Mouse (Mus musculus) liver, embryonic 12.5 days (tissue): ENCODE data around the gene Mfap1b. TPM values are rescaled to one million over a fixed set of nuclear protein-coding genes. Genes with fewer than 3 reads are reported as not detected.
A peak's percentile ranks its signal among the peaks of the same experiment; 100 is the strongest.

ENCODE experiments used
- ATAC-seq: fragments of 200-750 bp; cut with Nextera tagmentation; 2 replicates; pipeline ENCODE4 v1.8.0; 2017; ENCODE audit warnings: moderate number of reproducible peaks, mild to moderate bottlenecking, moderate library complexity
- H3K27ac ChIP-seq: fragments of 300-500 bp; sonication (generic); 2 replicates; pipeline ENCODE4 v1.5.1; 2016; ENCODE audit warnings: mild to moderate bottlenecking
- H3K27me3 ChIP-seq: fragments of 300-500 bp; sonication (generic); replicated peaks from 2 replicates; pipeline ENCODE4 v1.6.1; 2016; ENCODE audit warnings: mild to moderate bottlenecking, moderate library complexity
- H3K36me3 ChIP-seq: fragments of 300-500 bp; sonication (generic); 2 replicates; pipeline ENCODE4 v1.6.1; 2016; ENCODE audit warnings: mild to moderate bottlenecking, moderate library complexity
- H3K4me1 ChIP-seq: fragments of 300-500 bp; sonication (generic); 2 replicates; pipeline ENCODE4 v1.6.1; 2016
- H3K4me2 ChIP-seq: fragments of 300-500 bp; sonication (generic); 2 replicates; pipeline ENCODE4 v1.6.1; 2016; ENCODE audit warnings: mild to moderate bottlenecking, moderate library complexity
- H3K4me3 ChIP-seq: fragments of 300-500 bp; sonication (generic); 2 replicates; pipeline ENCODE4 v1.5.1; 2016; ENCODE audit warnings: mild to moderate bottlenecking, moderate library complexity
- H3K9ac ChIP-seq: fragments of 300-500 bp; sonication (generic); 2 replicates; pipeline ENCODE4 v1.6.1; 2016; ENCODE audit warnings: mild to moderate bottlenecking, moderate library complexity
- H3K9me3 ChIP-seq: fragments of 300-500 bp; sonication (generic); replicated peaks from 2 replicates; pipeline ENCODE4 v1.6.1; 2016; ENCODE audit warnings: mild to moderate bottlenecking, moderate library complexity
- WGBS: fragments of 180-500 bp; shearing (Covaris S2); methylation state at CpG from one replicate; pipeline ENCODE4 v1.1.7; 2016; ENCODE audit not compliant: insufficient replicate concordance; 5-methylcytosine and 5-hydroxymethylcytosine counted together
- polyA plus RNA-seq: library from polyadenylated mRNA; unstranded; fragments of >200 nt; fragmentation: Nextera tagmentation; extraction: Ambion mirVana; gene quantifications from 2 replicates; pipeline ENCODE4 v1.2.1, GENCODE M21; 2016

The Mfap1b gene
- polyA plus RNA-seq, 1 experiment from 2014 or later = 32.2 TPM

- Histone ChIP-seq H3K27ac (no peak overlapping the region), H3K27me3 (peaks cover 34% of the 10 kb centered on the region), H3K9ac (no peak overlapping the region), H3K4me3 (no peak overlapping the region), H3K4me2 (no peak overlapping the region), H3K4me1 (peaks cover 38% of the 10 kb centered on the region), H3K9me3 (no peaks in the 10 kb centered on the region), H3K36me3 (no peaks in the 10 kb centered on the region)
- 51% methylated on average over 3 of the region's 3 CpGs for WGBS
- no peak for ATAC-seq
These were observed 28.8 kb downstream of the Mfap1b start for GRCm38 (mm10) chr2:121445117-121445516.

GRCm38 (mm10) chr2:121444178-121444577, 29.7 kb downstream of the Mfap1b start, which contains the start of gene Ell3:
Gene Ell3 (minus strand): TSS chr2:121444278.
- peaks cover 36% of the 10 kb centered on the region for H3K4me1 ChIP-seq
- H3K27ac ChIP-seq = no peak within 1 kb of the TSS
- peaks cover 37% of the 10 kb centered on the region for H3K27me3 ChIP-seq
- peak within 1 kb of the TSS; percentile 93 for H3K4me2 ChIP-seq
- WGBS = 78% methylated on average over 1 of the region's 1 CpGs
- H3K36me3 ChIP-seq = peaks cover 6% of the 10 kb centered on the region
- no peak for ATAC-seq
- H3K9me3 ChIP-seq = no peaks in the 10 kb centered on the region
- H3K9ac ChIP-seq = 0 out of 2 replicates have a peak within 1 kb of the TSS, but pooled peaks have one; percentile 69
- peak within 1 kb of the TSS; percentile 60 for H3K4me3 ChIP-seq

- Histone ChIP-seq H3K4me1 (peaks cover 29% of the 10 kb centered on the region), H3K9me3 (no peaks in the 10 kb centered on the region), H3K4me2 (peak overlapping the region; percentile 93), H3K9ac (peak overlapping the region; percentile 69), H3K36me3 (peaks cover 18% of the 10 kb centered on the region), H3K4me3 (peak overlapping the region; percentile 60), H3K27me3 (peaks cover 37% of the 10 kb centered on the region), H3K27ac (0 out of 2 replicates have a peak overlapping the region, but pooled peaks have one; percentile 52)
- peak; percentile 6; the same call in 1 of the 2 replicates for ATAC-seq
- 27% methylated on average over 8 of the region's 8 CpGs for WGBS
These were observed 30.9 kb downstream of the Mfap1b start for GRCm38 (mm10) chr2:121443068-121443349.

GRCm38 (mm10) chr2:121442259-121443067, 31.4 kb downstream of the Mfap1b start:
- H3K36me3 ChIP-seq = peaks cover 24% of the 10 kb centered on the region
- ATAC-seq = peak; percentile 96
- H3K27ac ChIP-seq = 0 out of 2 replicates have a peak overlapping the region, but pooled peaks have one; percentile 52
- WGBS = 2% methylated on average over 30 of the region's 30 CpGs
- H3K9ac ChIP-seq = peak overlapping the region; percentile 69
- H3K9me3 ChIP-seq = no peaks in the 10 kb centered on the region
- peak overlapping the region; percentile 60 for H3K4me3 ChIP-seq
- peak overlapping the region; percentile 93 for H3K4me2 ChIP-seq
- peaks cover 24% of the 10 kb centered on the region for H3K4me1 ChIP-seq
- H3K27me3 ChIP-seq = peaks cover 37% of the 10 kb centered on the region

GRCm38 (mm10) chr2:121441800-121442199, 32.1 kb downstream of the Mfap1b start:
- peaks cover 19% of the 10 kb centered on the region for H3K4me1 ChIP-seq
- H3K27me3 ChIP-seq = peaks cover 37% of the 10 kb centered on the region
- H3K4me2 ChIP-seq = peak overlapping the region; percentile 93
- peak overlapping the region; percentile 69 for H3K9ac ChIP-seq
- peak overlapping the region; percentile 60 for H3K4me3 ChIP-seq
- H3K36me3 ChIP-seq = peaks cover 30% of the 10 kb centered on the region
- ATAC-seq = no peak
- H3K27ac ChIP-seq = no peak overlapping the region
- H3K9me3 ChIP-seq = no peaks in the 10 kb centered on the region
- WGBS = 15% methylated on average over 11 of the region's 11 CpGs

- no peak for ATAC-seq
These were observed 32.8 kb downstream of the Mfap1b start for GRCm38 (mm10) chr2:121440834-121441605.

GRCm38 (mm10) chr2:121439746-121440145, 34.1 kb downstream of the Mfap1b start:
- no peak for ATAC-seq
- H3K27ac ChIP-seq = no peak overlapping the region
- H3K4me3 ChIP-seq = no peak overlapping the region
- no peaks in the 10 kb centered on the region for H3K9me3 ChIP-seq
- no peak overlapping the region for H3K9ac ChIP-seq
- peaks cover 19% of the 10 kb centered on the region for H3K4me1 ChIP-seq
- H3K27me3 ChIP-seq = peaks cover 37% of the 10 kb centered on the region
- H3K36me3 ChIP-seq = peaks cover 51% of the 10 kb centered on the region
- WGBS = 58% methylated on average over 4 of the region's 4 CpGs
- no peak overlapping the region for H3K4me2 ChIP-seq

More at GRCm38 (mm10) chr2:121440834-121441605, 32.8 kb downstream of the Mfap1b start:
- Histone ChIP-seq H3K9me3 (no peaks in the 10 kb centered on the region), H3K27ac (no peak overlapping the region), H3K9ac (no peak overlapping the region), H3K36me3 (peaks cover 38% of the 10 kb centered on the region), H3K27me3 (peaks cover 37% of the 10 kb centered on the region), H3K4me2 (no peak overlapping the region), H3K4me1 (peaks cover 19% of the 10 kb centered on the region), H3K4me3 (no peak overlapping the region)
- WGBS = 48% methylated on average over 5 of the region's 5 CpGs

- no peak for ATAC-seq
- 95% methylated on average over 1 of the region's 1 CpGs for WGBS
These were observed 39.0 kb downstream of the Mfap1b start for GRCm38 (mm10) chr2:121434854-121435253.

GRCm38 (mm10) chr2:121425890-121426289, 48.0 kb downstream of the Mfap1b start:
- Histone ChIP-seq H3K9ac (no peak overlapping the region), H3K27ac (no peak overlapping the region), H3K27me3 (no peaks in the 10 kb centered on the region), H3K9me3 (no peaks in the 10 kb centered on the region), H3K36me3 (peaks cover 99% of the 10 kb centered on the region), H3K4me2 (no peak overlapping the region), H3K4me1 (no peaks in the 10 kb centered on the region), H3K4me3 (no peak overlapping the region)
- WGBS = 82% methylated on average over 2 of the region's 2 CpGs
- ATAC-seq = no peak

More at GRCm38 (mm10) chr2:121434854-121435253, 39.0 kb downstream of the Mfap1b start:
- no peak overlapping the region for H3K27ac ChIP-seq
- H3K4me1 ChIP-seq = no peaks in the 10 kb centered on the region
- no peak overlapping the region for H3K9ac ChIP-seq
- 0 out of 2 replicates have a peak, but pooled peaks cover 3% of the 10 kb centered on the region for H3K27me3 ChIP-seq
- no peak overlapping the region for H3K4me2 ChIP-seq
- H3K4me3 ChIP-seq = no peak overlapping the region
- H3K36me3 ChIP-seq = peaks cover 100% of the 10 kb centered on the region
- no peaks in the 10 kb centered on the region for H3K9me3 ChIP-seq

- Histone ChIP-seq H3K9me3 (no peaks in the 10 kb centered on the region), H3K4me1 (no peaks in the 10 kb centered on the region), H3K27me3 (no peaks in the 10 kb centered on the region), H3K4me2 (no peak overlapping the region), H3K9ac (no peak overlapping the region), H3K4me3 (no peak overlapping the region), H3K27ac (no peak overlapping the region), H3K36me3 (peaks cover 95% of the 10 kb centered on the region)
- 79% methylated on average over 2 of the region's 2 CpGs for WGBS
- no peak for ATAC-seq
These were observed 50.7 kb downstream of the Mfap1b start for GRCm38 (mm10) chr2:121423166-121423565.

- Histone ChIP-seq H3K27me3 (no peaks in the 10 kb centered on the region), H3K27ac (no peak overlapping the region), H3K36me3 (peaks cover 78% of the 10 kb centered on the region), H3K9me3 (no peaks in the 10 kb centered on the region), H3K4me3 (no peak overlapping the region), H3K4me2 (no peak overlapping the region), H3K9ac (no peak overlapping the region), H3K4me1 (peaks cover 30% of the 10 kb centered on the region)
- ATAC-seq = no peak
- WGBS = 82% methylated on average over 3 of the region's 3 CpGs
These were observed 55.4 kb downstream of the Mfap1b start for GRCm38 (mm10) chr2:121418476-121418875.

GRCm38 (mm10) chr2:121416356-121416755, 57.5 kb downstream of the Mfap1b start:
- Histone ChIP-seq H3K4me2 (peak overlapping the region; percentile 89; the same call in 1 of the 2 replicates), H3K4me3 (no peak overlapping the region)
- 80% methylated on average over 6 of the region's 6 CpGs for WGBS

More at GRCm38 (mm10) chr2:121416356-121416755, 57.5 kb downstream of the Mfap1b start:
- Histone ChIP-seq H3K36me3 (peaks cover 57% of the 10 kb centered on the region), H3K9me3 (no peaks in the 10 kb centered on the region), H3K9ac (no peak overlapping the region), H3K4me1 (peaks cover 44% of the 10 kb centered on the region), H3K27ac (no peak overlapping the region), H3K27me3 (no peaks in the 10 kb centered on the region)
- ATAC-seq = no peak
